Mouse (Mus musculus) testis, adult 2 months (tissue): Measurements from ENCODE around the gene Slc17a5. TPM values are rescaled to one million over a fixed set of nuclear protein-coding genes. Genes with fewer than 3 reads are reported as not detected.
A peak's percentile ranks its signal among the peaks of the same experiment; 100 is the strongest.

Experiments
- H3K27ac ChIP-seq: fragments of 200-500 bp; 2 replicates; pipeline ENCODE4 v1.5.1; 2012; ENCODE audit warnings: low read depth, low read length; ENCODE audit not compliant: control insufficient read depth, insufficient read depth
- H3K27me3 ChIP-seq: fragments of 200-500 bp; 2 replicates; pipeline ENCODE4 v1.6.1; 2012; ENCODE audit warnings: mild to moderate bottlenecking, low read length, moderate library complexity; ENCODE audit not compliant: control insufficient read depth, insufficient read depth
- H3K36me3 ChIP-seq: fragments of 200-500 bp; 2 replicates; pipeline ENCODE4 v1.6.1; 2012; ENCODE audit warnings: mild to moderate bottlenecking, low read length; ENCODE audit not compliant: control insufficient read depth, insufficient read depth
- H3K4me1 ChIP-seq: fragments of 200-500 bp; 2 replicates; pipeline ENCODE4 v1.6.1; 2012; ENCODE audit warnings: low read length; ENCODE audit not compliant: control insufficient read depth, insufficient read depth
- H3K4me3 ChIP-seq: fragments of 200-500 bp; 2 replicates; pipeline ENCODE4 v1.5.1; 2012; ENCODE audit warnings: low read depth, mild to moderate bottlenecking, low read length, moderate library complexity, mixed read lengths; ENCODE audit not compliant: control insufficient read depth
- CTCF ChIP-seq: fragments of 200-500 bp; IDR thresholded peaks from 2 replicates; pipeline ENCODE4 v1.5.1; 2012; ENCODE audit warnings: low read depth, mild to moderate bottlenecking, inconsistent platforms, low read length, moderate library complexity; ENCODE audit not compliant: control insufficient read depth, insufficient read depth, insufficient replicate concordance
- POLR2A ChIP-seq: fragments of 200-500 bp; IDR thresholded peaks from 2 replicates; pipeline ENCODE4 v1.6.1; 2012; ENCODE audit warnings: low read depth, mild to moderate bottlenecking, inconsistent platforms, low read length, moderate library complexity; ENCODE audit not compliant: control insufficient read depth
- polyA plus RNA-seq: library from polyadenylated mRNA; depleted of rRNA; stranded (reverse); fragments of >200 nt; gene quantifications from 2 replicates; pipeline ENCODE4 v1.2.3, GENCODE M21; 2012

Slc17a5 gene
- polyA plus RNA-seq, 1 experiment: 2.2 TPM

DNA sequence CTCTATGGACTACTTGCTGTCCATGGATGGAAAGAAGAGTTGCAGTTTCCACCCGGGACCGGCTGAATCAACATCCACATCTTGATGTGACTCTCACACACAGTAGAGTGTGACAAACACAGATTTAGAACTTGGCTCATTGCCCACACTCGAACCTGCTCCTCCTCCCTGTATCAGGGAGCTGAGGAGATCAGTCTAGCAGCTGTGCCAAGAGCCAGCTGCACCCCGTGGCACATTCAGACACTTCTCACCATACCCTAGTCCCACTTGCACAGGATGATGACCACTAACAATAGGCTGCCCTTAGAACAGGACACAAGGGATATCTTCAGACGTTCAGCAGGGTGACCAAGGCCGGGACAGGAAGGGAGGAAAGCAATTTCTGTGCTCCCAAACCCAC is 26.4 kb upstream of the Slc17a5 start:
- H3K36me3 ChIP-seq: no peaks in the 10 kb centered on the region
- H3K4me3 ChIP-seq: peak overlapping the region; percentile 82
- peaks cover 7% of the 10 kb centered on the region for H3K27me3 ChIP-seq
- H3K4me1 ChIP-seq: peaks cover 15% of the 10 kb centered on the region
- TF ChIP-seq POLR2A (no peak), CTCF (no peak)
- H3K27ac ChIP-seq: no peak overlapping the region

DNA sequence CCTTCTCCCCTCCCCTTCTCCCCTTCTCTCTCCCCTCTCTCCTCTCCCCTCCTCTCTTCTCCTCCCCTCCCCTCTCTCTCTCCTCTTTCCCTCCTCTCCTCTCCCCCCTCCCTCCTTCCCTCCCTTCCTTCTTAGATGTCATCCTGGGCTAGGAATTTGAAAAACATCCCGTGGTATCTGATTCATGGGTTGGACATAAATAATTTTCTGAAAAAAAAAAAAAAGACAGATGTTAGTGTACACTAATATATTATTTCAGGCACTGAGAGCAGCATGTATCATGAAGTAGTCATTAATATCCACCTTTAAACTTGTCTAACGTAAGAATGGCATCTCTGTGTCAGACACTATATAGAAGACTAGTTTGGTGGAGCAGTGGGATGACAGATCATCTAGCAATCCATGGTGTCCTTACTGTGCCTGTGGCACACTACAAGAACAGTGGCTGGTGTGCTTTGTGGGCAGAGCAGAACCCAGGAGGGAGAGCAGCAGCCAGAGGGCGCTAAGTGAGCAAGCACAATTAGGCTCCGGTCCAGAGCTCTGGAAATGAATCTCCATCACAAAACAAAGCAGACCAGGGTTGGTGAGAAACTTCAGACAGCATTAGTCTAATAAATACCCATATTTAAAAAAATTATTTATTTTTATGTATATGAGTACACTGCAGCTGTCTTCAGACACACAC is 13.3 kb upstream of the Slc17a5 start:
- Histone ChIP-seq H3K36me3 (no peaks in the 10 kb centered on the region), H3K27me3 (no peaks in the 10 kb centered on the region), H3K27ac (no peak overlapping the region), H3K4me1 (no peaks in the 10 kb centered on the region), H3K4me3 (no peak overlapping the region)
- no peak for TF ChIP-seq POLR2A
- no peak for TF ChIP-seq CTCF

DNA sequence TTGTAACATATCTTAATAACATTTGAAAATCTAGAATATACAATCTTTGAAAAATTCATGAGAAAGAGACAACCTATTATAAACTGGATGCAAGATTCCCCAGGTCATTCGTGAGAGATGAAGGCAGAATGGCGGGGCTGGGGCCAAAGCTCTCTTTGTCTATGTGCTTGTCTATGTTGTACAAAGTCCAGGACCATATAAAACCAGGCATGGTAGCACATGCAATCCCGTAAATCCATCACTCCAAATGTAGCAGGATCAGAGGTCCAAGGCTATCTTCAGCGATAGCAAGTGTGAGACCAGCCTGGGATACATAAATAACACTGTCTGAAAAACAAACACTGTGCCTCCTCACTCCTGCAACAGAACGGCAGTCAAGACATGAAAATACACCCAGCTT is 12.1 kb upstream of the Slc17a5 start:
- TF ChIP-seq POLR2A (no peak), CTCF (no peak)
- Histone ChIP-seq H3K4me1 (no peaks in the 10 kb centered on the region), H3K27ac (no peak overlapping the region), H3K4me3 (no peak overlapping the region), H3K36me3 (no peaks in the 10 kb centered on the region), H3K27me3 (no peaks in the 10 kb centered on the region)

DNA sequence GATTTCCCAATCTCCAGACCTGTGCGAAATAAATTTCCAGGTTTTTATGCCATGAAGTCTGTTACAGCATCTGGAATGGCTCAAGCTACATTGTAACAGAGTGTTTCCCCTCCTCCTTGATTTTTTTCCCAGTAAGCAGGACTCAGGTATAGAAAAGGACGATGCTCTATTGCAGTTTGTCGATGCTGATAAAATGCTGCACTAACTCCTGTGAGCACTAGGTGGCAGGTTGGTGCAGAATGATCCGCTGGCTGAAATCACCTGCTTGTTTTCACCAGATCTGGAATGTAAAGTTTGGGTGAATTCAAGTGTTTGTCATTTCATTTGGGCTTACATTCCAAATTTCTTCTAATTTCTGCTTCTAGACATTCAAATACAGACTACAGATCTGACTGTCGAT is 9.0 kb upstream of the Slc17a5 start:
- Histone ChIP-seq H3K4me1 (no peaks in the 10 kb centered on the region), H3K27me3 (no peaks in the 10 kb centered on the region), H3K36me3 (no peaks in the 10 kb centered on the region), H3K4me3 (no peak overlapping the region), H3K27ac (no peak overlapping the region)
- TF ChIP-seq POLR2A: no peak
- TF ChIP-seq CTCF: no peak

DNA sequence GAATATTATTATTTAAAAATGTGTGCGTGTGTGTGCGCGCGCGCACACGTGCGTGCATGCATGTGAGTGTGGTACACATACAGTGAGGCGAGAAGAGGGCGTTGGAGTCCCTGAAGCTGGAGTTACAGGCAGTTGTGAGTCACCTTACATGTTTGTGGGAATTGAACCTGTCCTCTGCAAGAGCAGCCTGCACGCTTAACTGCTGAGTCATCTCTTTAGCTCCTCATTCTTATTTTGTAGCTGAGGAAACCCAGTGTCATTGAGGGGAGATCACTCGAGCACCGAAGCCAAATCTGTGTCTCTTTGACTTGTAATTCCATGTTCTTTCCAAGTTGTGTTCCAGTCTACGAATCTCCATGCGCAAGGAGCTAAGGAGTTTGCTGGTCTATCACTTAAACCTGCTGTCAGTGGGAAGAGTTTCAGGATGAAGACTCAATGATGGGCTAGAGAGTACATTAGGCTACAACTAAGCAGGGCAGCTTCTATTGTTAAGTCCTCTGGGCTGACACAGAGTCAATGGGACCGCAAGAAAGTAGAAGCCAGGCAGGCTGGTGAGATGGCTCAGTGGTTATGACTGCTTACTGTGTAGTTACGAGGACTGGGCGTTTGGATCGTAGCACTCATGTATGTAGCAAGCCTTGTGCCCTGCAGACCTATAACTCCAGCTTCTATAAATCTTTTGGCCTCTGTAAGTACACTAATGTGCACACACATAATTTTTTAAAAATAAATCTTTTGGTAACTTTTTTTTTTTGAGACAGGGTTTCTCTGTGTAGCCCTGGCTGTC is 8.1 kb upstream of the Slc17a5 start:
- Histone ChIP-seq H3K27ac (no peak overlapping the region), H3K36me3 (no peaks in the 10 kb centered on the region), H3K4me3 (no peak overlapping the region), H3K27me3 (no peaks in the 10 kb centered on the region), H3K4me1 (no peaks in the 10 kb centered on the region)
- TF ChIP-seq POLR2A (no peak), CTCF (no peak)

DNA sequence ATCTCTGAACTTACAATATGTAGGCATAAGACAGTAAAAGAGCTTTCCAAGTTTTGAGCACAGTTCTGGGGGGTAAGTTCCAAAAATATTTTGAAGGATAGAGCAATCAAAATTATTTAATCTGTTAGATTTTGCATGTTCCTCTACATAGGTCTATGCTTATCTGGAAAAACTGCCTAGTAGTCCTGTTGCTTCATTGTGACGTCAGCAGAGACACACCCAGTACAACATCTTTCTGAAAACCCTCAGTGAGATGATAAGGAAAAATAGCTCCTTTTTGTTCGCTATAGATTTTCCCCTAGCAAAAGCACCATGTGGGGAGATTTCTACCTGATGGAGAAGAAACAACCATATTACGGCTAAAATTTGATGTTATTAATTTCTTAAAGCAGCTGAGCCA is 7.4 kb upstream of the Slc17a5 start:
- no peaks in the 10 kb centered on the region for H3K36me3 ChIP-seq
- TF ChIP-seq POLR2A (no peak), CTCF (no peak)

DNA sequence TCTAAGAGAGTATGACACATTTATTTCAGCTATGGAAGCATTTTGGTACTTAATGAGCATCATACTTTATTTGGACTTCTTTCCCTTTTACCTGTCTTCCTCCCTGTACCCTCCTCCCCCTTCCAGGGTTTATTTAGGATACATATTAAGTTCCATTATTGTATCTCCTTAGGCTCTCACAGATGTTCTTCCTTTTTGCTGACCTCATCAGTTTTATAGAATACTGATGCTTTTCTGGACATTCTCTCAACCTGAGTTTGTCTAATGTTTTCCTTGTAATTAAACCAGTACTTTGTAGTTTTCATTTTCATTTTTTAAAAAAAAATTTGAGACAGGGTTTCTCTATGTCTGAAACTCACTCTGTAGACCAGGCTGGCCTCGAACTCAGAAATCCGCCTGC is 2.6 kb upstream of the Slc17a5 start:
- no peaks in the 10 kb centered on the region for H3K36me3 ChIP-seq
- no peak for TF ChIP-seq POLR2A
- TF ChIP-seq CTCF: no peak
- H3K27ac ChIP-seq: no peak overlapping the region
- no peaks in the 10 kb centered on the region for H3K27me3 ChIP-seq
- no peak overlapping the region for H3K4me3 ChIP-seq
- peaks cover 8% of the 10 kb centered on the region for H3K4me1 ChIP-seq

More for the DNA sequence above, 7.4 kb upstream of the Slc17a5 start:
- Histone ChIP-seq H3K27ac (no peak overlapping the region), H3K4me3 (no peak overlapping the region), H3K4me1 (no peaks in the 10 kb centered on the region), H3K27me3 (no peaks in the 10 kb centered on the region)
